Mouse (Mus musculus) liver, adult 2 months (tissue): ENCODE results near the gene Hist1h2aa.

Source experiments
- CTCF ChIP-seq: fragments of 200-500 bp; IDR thresholded peaks from 2 replicates; pipeline ENCODE4 v1.5.1; 2011; ENCODE audit warnings: low read depth, low read length, control low read depth
- POLR2A ChIP-seq: fragments of 200-500 bp; IDR thresholded peaks from 2 replicates; pipeline ENCODE4 v1.6.1; 2011; ENCODE audit warnings: low read length, control low read depth; ENCODE audit not compliant: insufficient read depth; ENCODE audit errors: extremely low read depth

- no peak for TF ChIP-seq CTCF
- TF ChIP-seq POLR2A = no peak
Observed at GRCm38 (mm10) chr13:23940291-23940690, 6.0 kb downstream of the Hist1h2aa start.
